Mouse (Mus musculus) megakaryocyte-erythroid progenitor cell, adult 5-6 weeks (primary cell): ENCODE measurements around the gene Atp2a2. TPM values are rescaled to one million over a fixed set of nuclear protein-coding genes. Genes with fewer than 3 reads are reported as not detected.

Source experiments
- ATAC-seq: replicated peaks from 2 replicates; pipeline ENCODE4 v1.8.0; 2016; ENCODE audit warnings: mild to moderate bottlenecking, inconsistent platforms; ENCODE audit not compliant: severe bottlenecking, poor library complexity, low FRiP score, low TSS enrichment
- total RNA-seq, 2 experiments: library from RNA; stranded (forward) in 1 of 2; stranded (reverse) in 1 of 2; fragments of 200-1000, 215-1000 nt in 1 of 2; fragments of >200 nt in 1 of 2; fragmentation: Nextera tagmentation in 1 of 2; gene quantifications; 2 replicates each; pipeline ENCODE4 v1.2.3; 2014 to 2017

The Atp2a2 gene
- total RNA-seq (2014; fragmentation: Nextera tagmentation) (72.8 and 80.7 TPM in 2 replicates), total RNA-seq (2017) (100 and 106 TPM in 2 replicates)

- peak; percentile 88 for ATAC-seq
Observed at GRCm38 (mm10) chr5:122502077-122502941, at the start of gene Atp2a2. Gene Atp2a2 (minus strand): TSS chr5:122502225.

GRCm38 (mm10) chr5:122550460-122550859 lies 48.4 kb upstream of the Atp2a2 start:
- no peak for ATAC-seq

GRCm38 (mm10) chr5:122548671-122549070 lies 46.6 kb upstream of the Atp2a2 start:
- ATAC-seq, result no peak

- no peak for ATAC-seq
Observed at GRCm38 (mm10) chr5:122547810-122548209, 45.8 kb upstream of the Atp2a2 start.

GRCm38 (mm10) chr5:122547251-122547714 lies 45.3 kb upstream of the Atp2a2 start:
- ATAC-seq, result no peak

- ATAC-seq, result no peak
Observed at GRCm38 (mm10) chr5:122543392-122543791, 41.4 kb upstream of the Atp2a2 start.

- ATAC-seq, result no peak
Observed at GRCm38 (mm10) chr5:122541871-122542270, 39.8 kb upstream of the Atp2a2 start.

GRCm38 (mm10) chr5:122538077-122538476 lies 36.1 kb upstream of the Atp2a2 start:
- no peak for ATAC-seq

GRCm38 (mm10) chr5:122537654-122538053 lies 35.6 kb upstream of the Atp2a2 start:
- ATAC-seq, result no peak

- no peak for ATAC-seq
Observed at GRCm38 (mm10) chr5:122533884-122534283, 31.9 kb upstream of the Atp2a2 start.

GRCm38 (mm10) chr5:122529913-122530604 lies 28.0 kb upstream of the Atp2a2 start:
- no peak for ATAC-seq

GRCm38 (mm10) chr5:122529316-122529715 lies 27.3 kb upstream of the Atp2a2 start:
- ATAC-seq, result no peak

- ATAC-seq, result no peak
Observed at GRCm38 (mm10) chr5:122528591-122528990, 26.6 kb upstream of the Atp2a2 start.

GRCm38 (mm10) chr5:122527761-122528160 lies 25.7 kb upstream of the Atp2a2 start:
- no peak for ATAC-seq

- ATAC-seq, result no peak
Observed at GRCm38 (mm10) chr5:122526878-122527730, 25.1 kb upstream of the Atp2a2 start.

- ATAC-seq, result no peak
Observed at GRCm38 (mm10) chr5:122526405-122526804, 24.4 kb upstream of the Atp2a2 start.

- ATAC-seq, result no peak
Observed at GRCm38 (mm10) chr5:122525238-122525931, 23.4 kb upstream of the Atp2a2 start.

- ATAC-seq, result no peak
Observed at GRCm38 (mm10) chr5:122524854-122525237, 22.8 kb upstream of the Atp2a2 start.

- ATAC-seq, result no peak
Observed at GRCm38 (mm10) chr5:122524244-122524643, 22.2 kb upstream of the Atp2a2 start.
